Mouse (Mus musculus) adrenal gland, postnatal 36 days (tissue): ENCODE results near the gene Pdrg1. TPM values are rescaled to one million over a fixed set of nuclear protein-coding genes. Genes with fewer than 3 reads are reported as not detected.

Experiments
- DNase-seq, 2 experiments: peaks; one replicate each; pipeline ENCODE4 v3.0.0; 2021; ENCODE audit warnings: mixed read lengths in 1 of 2
- long read RNA-seq, 2 experiments: library from polyadenylated mRNA; stranded (forward); transcript quantifications; one replicate each; pipeline ENCODE4 v2.0.0; 2021; ENCODE audit warnings: borderline sequencing depth in 2 of 2
- total RNA-seq, 2 experiments: library from RNA; stranded (reverse); gene quantifications; 2 replicates each; pipeline ENCODE4 v1.2.3; 2021

Gene Pdrg1
- total RNA-seq, result 100 to 1,000 TPM; 175 to 226 TPM
- long read RNA-seq, experiment 1, transcript Pdrg1-201 (5 exons, 1,273 nt), result major isoform, 296 of 343 reads
- long read RNA-seq, experiment 1, partial matches to known transcripts, result 5 of 343 reads
- long read RNA-seq, experiment 1, other reads (novel, unspliced or antisense), result 35 of 343 reads
- long read RNA-seq, experiment 2, transcript Pdrg1-201 (5 exons, 1,273 nt), result major isoform, 121 of 137 reads
- long read RNA-seq, experiment 2, partial matches to known transcripts, result 4 of 137 reads
- long read RNA-seq, experiment 2, other reads (novel, unspliced or antisense), result 11 of 137 reads

GRCm38 (mm10) chr2:153014758-153015593 lies at the start of gene Pdrg1:
TSS of gene Pdrg1 (minus strand) at chr2:153015427.
- DNase-seq, result peak; percentile 96 to 97

GRCm38 (mm10) chr2:153064190-153064970 lies 49.2 kb upstream of the Pdrg1 start:
- DNase-seq, result no peak

- DNase-seq, result no peak
Measured at GRCm38 (mm10) chr2:153063394-153063793, 48.2 kb upstream of the Pdrg1 start.

GRCm38 (mm10) chr2:153060216-153060615 lies 45.0 kb upstream of the Pdrg1 start:
- DNase-seq, result no peak

- no peak for DNase-seq
Measured at GRCm38 (mm10) chr2:153058365-153058764, 43.1 kb upstream of the Pdrg1 start.

- DNase-seq, result no peak
Measured at GRCm38 (mm10) chr2:153055270-153055920, 40.2 kb upstream of the Pdrg1 start.

- DNase-seq, result no peak
Measured at GRCm38 (mm10) chr2:153053896-153054295, 38.7 kb upstream of the Pdrg1 start.

GRCm38 (mm10) chr2:153052700-153053351 lies 37.6 kb upstream of the Pdrg1 start:
- peak; percentile 19 to 42 for DNase-seq

GRCm38 (mm10) chr2:153051537-153051936 lies 36.3 kb upstream of the Pdrg1 start:
- no peak for DNase-seq

GRCm38 (mm10) chr2:153051095-153051494 lies 35.9 kb upstream of the Pdrg1 start:
- DNase-seq, result no peak

- no peak for DNase-seq
Measured at GRCm38 (mm10) chr2:153049997-153050358, 34.8 kb upstream of the Pdrg1 start.

- DNase-seq, result no peak
Measured at GRCm38 (mm10) chr2:153049288-153049996, 34.2 kb upstream of the Pdrg1 start.

- DNase-seq, result peak; percentile 58 to 68
Measured at GRCm38 (mm10) chr2:153047828-153048465, 32.7 kb upstream of the Pdrg1 start.

GRCm38 (mm10) chr2:153045884-153046299 lies 30.7 kb upstream of the Pdrg1 start:
- no peak for DNase-seq

GRCm38 (mm10) chr2:153043886-153044285 lies 28.7 kb upstream of the Pdrg1 start:
- DNase-seq, result no peak

- no peak for DNase-seq
Measured at GRCm38 (mm10) chr2:153036690-153037089, 21.5 kb upstream of the Pdrg1 start.

- DNase-seq, result no peak
Measured at GRCm38 (mm10) chr2:153033545-153034230, 18.5 kb upstream of the Pdrg1 start.

GRCm38 (mm10) chr2:153032973-153033372 lies 17.7 kb upstream of the Pdrg1 start:
- no peak for DNase-seq

GRCm38 (mm10) chr2:153032083-153032842 lies 17.0 kb upstream of the Pdrg1 start:
- DNase-seq, result peak; percentile 83 to 85
